Mouse (Mus musculus) spleen, embryonic (tissue): ENCODE results near the gene Akr1d1.

Experiments used
- CTCF ChIA-PET: fragments of 350-600 bp; sonication (Branson Sonifier 250); formaldehyde crosslinking; loops from one replicate; lab custom pipeline; 2022; lab: Charles Lee

Gene Akr1d1

DNA sequence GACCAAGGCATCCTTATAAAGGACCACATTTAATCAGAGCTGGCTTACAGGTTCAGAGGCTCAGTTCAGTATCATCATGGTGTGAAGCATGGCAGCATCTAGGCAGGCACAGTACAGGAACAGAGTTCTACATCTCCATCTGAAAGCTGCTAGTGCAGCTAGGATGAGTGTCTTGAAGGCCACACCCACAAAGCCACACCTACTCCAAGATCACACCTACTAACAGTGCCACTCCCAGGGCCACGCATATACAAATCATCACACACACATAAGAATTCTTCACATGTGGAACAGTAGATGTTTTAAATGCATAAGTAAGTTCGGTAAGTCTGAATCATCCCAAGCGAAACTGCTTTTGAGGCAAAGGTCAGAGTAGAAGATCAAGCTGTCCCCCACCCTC, 33.9 kb downstream of the Akr1d1 start:
- CTCF ChIA-PET: interaction anchor here (0.7 kb wide), 1 partner anchor 11 kb away, joined by 3 read pairs; no protein-coding TSS in a partner anchor

DNA sequence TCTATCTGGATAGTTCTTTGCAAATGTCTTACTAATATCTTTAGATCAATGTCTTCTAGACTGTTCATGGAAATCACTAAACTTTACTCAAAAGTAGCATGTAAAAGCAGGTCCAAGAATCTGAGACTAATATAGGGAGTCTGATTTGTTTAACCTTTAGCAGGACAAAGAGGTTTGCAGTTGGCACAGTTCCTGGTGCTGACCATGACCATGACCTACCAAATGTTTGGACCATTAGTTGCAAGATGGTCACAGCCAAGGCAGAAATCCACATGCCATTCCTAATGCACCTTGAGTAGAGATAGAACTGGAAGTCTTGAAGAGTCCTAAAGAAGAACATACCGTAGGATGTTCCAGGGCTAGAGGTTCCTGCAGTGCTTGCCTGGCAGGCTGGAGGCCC, 37.4 kb downstream of the Akr1d1 start:
- CTCF ChIA-PET: no interaction called here

DNA sequence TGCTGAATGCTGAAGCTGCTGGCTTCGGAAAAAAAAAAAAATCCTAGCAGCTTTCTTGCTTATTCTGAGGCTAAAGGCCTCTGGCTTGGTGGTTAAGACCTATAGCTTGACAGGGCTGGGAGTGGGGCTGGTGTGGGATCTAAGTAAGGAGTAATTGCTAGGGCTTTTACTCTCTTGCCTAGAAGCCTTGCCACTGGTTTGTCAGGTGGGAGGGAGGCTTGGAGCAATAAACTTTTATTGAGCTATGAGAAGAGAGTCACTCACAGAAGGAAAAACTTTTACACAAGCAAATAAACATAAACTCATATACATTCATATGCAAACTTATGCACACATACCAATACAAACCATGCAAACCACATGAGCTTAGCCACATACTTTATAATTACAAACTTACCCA, 42.0 kb downstream of the Akr1d1 start:
- CTCF ChIA-PET: no interaction called here

DNA sequence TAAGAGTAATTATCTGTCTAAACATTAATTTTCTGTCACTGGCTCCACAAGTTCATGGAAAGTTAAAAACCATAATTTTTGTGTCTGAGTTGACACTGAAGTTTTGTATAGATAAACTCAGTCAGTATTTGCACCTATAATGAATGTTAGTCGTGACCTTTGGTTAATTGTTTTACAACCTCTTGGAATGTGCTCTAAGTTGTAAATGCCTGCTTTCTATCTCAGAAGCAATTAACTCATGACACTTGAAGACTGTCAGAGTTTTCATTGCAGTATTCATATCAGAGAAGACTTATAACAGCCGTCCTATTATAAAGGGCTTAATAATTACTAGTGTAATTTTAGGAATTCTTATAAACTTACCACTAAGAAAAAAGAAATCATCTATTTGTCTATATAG, 43.0 kb downstream of the Akr1d1 start:
- CTCF ChIA-PET: no interaction called here

- CTCF ChIA-PET: no interaction called here
Observed at GRCm38 (mm10) chr6:37580476-37580875, 50.5 kb downstream of the Akr1d1 start.

- CTCF ChIA-PET: interaction anchor here (0.7 to 1.4 kb wide), 2 partner anchors 459 to 475 kb away, joined by 3 read pairs; no protein-coding TSS in a partner anchor
Observed at GRCm38 (mm10) chr6:37589340-37589962, 59.5 kb downstream of the Akr1d1 start.

GRCm38 (mm10) chr6:37590800-37591199, 60.8 kb downstream of the Akr1d1 start:
- CTCF ChIA-PET: interaction anchor here (0.6 to 1.4 kb wide), 3 partner anchors 342 to 475 kb away, joined by 3 to 4 read pairs (median 4); no protein-coding TSS in a partner anchor

GRCm38 (mm10) chr6:37592101-37593032, 62.4 kb downstream of the Akr1d1 start:
- CTCF ChIA-PET: no interaction called here

GRCm38 (mm10) chr6:37593033-37593374, 63.0 kb downstream of the Akr1d1 start:
- CTCF ChIA-PET: no interaction called here

GRCm38 (mm10) chr6:37593551-37594089, 63.6 kb downstream of the Akr1d1 start:
- CTCF ChIA-PET: no interaction called here

GRCm38 (mm10) chr6:37597088-37597487, 67.1 kb downstream of the Akr1d1 start:
- CTCF ChIA-PET: no interaction called here

DNA sequence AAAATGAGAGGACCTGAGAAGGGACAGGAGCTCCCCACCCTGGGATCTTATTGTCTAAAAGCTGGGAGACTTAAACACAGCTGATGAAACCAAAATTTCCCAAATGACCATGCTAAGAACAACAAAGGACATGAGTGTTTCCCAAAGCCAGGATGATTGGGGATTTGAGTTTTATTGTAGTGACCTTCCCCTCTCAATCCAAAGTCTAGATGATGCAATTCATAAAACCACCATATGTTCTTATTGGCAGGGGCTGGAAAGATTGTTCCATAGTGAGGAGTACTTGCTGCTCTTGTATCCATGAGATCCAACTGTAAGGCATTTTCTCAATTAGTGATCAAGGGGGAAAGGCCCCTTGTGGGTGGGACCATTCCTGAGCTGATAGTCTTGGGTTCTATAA, 68.1 kb downstream of the Akr1d1 start:
- CTCF ChIA-PET: no interaction called here

GRCm38 (mm10) chr6:37600976-37601498, 71.1 kb downstream of the Akr1d1 start:
- CTCF ChIA-PET: no interaction called here

- CTCF ChIA-PET: interaction anchor here (0.6 to 0.7 kb wide), 2 partner anchors 24 to 463 kb away, joined by 3 read pairs; no protein-coding TSS in a partner anchor
Observed at GRCm38 (mm10) chr6:37602857-37603765, 73.1 kb downstream of the Akr1d1 start.

DNA sequence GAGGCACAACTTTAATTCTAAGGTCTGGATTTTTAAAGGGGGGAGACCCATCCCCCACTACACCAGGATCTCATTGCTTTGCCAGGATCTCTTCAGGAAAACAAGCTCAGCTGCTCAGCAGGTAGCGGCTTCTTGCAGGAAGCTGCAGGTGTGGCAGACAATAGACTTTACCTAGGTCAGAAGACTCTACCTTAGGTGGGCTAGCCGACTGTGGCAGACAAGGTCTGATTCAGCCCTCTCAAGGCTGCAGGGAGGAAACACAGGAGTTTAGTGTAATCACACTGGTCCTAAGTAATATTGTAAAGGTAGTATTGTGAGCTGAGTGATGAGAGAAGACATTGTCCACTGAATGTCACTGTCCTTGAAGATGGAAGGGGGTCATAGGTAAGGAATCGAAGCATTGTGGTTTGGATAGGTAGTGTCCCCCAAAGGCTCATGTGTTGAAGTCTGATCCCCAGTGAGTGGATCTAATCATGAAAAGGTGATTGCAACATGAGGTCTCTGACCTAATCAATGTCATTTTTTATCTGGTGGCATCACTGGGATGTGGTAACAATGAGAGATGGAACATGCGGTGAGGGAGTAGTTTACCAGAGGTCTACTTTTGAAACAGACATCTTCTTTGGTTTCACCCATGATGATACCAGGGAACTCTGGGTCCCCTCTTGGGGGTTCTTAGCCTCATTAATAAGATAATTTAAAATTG, 74.4 kb downstream of the Akr1d1 start:
- CTCF ChIA-PET: no interaction called here

GRCm38 (mm10) chr6:37604884-37605269, 74.9 kb downstream of the Akr1d1 start:
- CTCF ChIA-PET: interaction anchor here (0.6 kb wide), 1 partner anchor 1934 kb away, joined by 3 read pairs; no protein-coding TSS in a partner anchor

DNA sequence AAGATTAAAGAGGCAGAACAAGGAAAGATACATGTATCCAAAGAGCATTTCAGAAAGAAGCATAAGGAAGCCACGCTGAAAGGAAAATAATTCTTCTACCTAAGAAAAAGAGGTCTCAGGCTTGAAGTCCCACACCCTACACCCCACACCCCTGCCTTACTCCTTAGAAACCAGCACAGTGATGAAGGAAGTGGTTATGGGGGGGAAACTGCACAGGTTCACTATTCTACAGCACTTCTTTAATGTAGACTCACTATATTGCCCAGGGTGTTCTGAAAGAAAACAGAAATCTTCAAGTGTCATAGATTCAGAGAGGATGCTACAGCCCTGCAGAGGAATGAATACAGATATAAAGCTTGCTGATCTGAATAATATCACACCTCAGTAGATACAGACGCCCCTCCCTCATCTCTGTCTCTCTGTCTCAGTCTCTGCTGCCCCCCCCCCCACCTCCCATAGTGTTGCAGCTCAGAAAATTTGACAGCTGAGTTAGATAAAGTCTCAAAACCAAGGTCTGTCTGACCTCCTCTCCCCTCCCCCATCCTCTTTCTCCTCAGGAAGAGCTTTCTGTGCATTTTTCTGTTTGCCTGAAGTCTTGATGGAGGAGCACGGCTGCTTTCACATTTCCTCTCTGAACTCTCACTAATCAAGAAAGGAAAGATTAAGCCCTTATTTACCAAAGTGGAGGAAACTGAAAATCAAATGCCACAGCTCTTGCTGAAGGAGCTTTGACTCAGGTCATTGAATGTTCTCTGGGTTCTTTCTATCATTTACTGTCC, 77.7 kb downstream of the Akr1d1 start:
- CTCF ChIA-PET: no interaction called here

- CTCF ChIA-PET: interaction anchor here (0.6 kb wide), 1 partner anchor 509 kb away, joined by 3 read pairs; no protein-coding TSS in a partner anchor
Observed at GRCm38 (mm10) chr6:37612603-37613284, 82.8 kb downstream of the Akr1d1 start.

DNA sequence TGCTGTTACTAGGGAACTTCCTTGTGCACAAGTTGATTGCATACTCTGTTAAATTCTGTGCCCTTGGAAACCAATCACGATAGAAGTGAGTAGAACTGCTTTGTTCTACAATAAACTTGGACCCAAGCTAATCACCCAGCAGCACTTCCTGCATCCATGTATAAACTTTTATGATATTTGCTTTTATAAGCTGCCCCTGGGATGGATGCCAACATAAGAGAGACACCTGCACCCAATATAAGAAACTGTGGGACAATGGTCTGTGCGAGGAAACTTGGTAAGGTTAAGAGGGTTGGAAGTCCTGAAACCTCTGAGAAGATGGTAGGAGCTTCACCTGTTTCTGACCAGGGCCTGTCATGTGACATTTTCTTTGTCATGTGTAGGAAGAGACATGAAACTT, 85.5 kb downstream of the Akr1d1 start:
- CTCF ChIA-PET: no interaction called here
